Mouse (Mus musculus) neutrophil, adult 5-6 weeks (primary cell): ENCODE data around the gene Bglap. TPM values are rescaled to one million over a fixed set of nuclear protein-coding genes. Genes with fewer than 3 reads are reported as not detected.
"Not testable (repeated sequence)": the region's sequence is repeated elsewhere in the genome, so short reads cannot be mapped to it uniquely, and the experiment has no call there.

ENCODE experiments used
- ATAC-seq: fragments of 151-379, 151-347 bp; 2 replicates; pipeline ENCODE4 v1.8.0; 2017; ENCODE audit warnings: mild to moderate bottlenecking, moderate TSS enrichment; ENCODE audit not compliant: insufficient number of reproducible peaks, poor library complexity, low FRiP score, severe bottlenecking; ENCODE audit errors: extremely low read depth
- total RNA-seq: library from RNA; stranded (forward); fragments of 200-1000 nt; gene quantifications from 2 replicates; pipeline ENCODE4 v1.2.3, GENCODE M21; 2017

Gene Bglap
- total RNA-seq: not detected in 2 replicates

DNA sequence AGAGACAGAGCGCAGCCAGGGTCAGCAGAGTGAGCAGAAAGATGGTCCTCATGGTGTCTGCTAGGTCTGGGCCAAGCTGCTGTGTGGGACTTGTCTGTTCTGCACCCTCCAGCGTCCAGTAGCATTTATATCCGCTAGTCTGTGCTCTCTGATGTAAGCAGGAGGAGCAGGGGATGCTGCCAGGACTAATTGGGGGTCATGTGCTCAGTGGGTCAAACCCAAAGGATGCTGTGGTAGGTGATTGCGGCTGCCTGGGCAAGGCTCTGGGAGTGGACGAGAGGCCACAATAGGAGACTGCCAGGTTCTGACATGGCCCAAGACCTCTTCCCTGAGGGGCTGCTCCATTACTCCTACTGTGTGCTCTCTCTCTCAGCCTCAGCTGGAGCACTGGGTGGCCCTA lies at the start of gene Bglap:
Gene Bglap (minus strand): TSS at position 101 of the 400 bp plus-strand sequence.
- ATAC-seq: no peak

GRCm38 (mm10) chr3:88428639-88429038 lies 44.4 kb upstream of the Bglap start:
- ATAC-seq: not testable (repeated sequence)

DNA sequence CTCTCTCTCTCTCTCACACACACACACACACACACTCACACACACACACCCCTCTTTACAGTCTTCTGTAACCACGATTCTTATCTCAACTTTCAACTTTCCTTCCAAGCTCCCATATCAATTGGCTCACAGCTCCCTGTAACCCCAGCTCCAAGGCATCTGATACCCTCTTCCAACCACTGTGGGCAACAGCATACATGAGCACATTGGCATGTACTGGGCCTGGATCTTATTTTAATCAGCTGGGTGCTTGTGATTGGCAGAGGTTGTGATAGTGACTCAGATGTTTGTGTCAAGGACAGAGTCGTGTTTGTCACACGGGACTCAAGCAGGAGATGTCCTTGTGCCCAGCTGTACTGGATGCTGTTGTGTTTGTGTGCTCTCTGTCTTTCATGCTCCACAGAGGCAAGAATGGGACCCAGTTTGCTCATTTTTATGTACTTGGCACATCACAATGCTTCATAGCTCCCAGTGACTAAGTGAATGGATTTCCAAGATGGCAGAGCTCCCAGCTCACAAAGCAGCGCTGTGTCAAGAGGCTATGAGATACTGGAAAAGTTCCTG lies 43.2 kb upstream of the Bglap start:
- no peak for ATAC-seq

DNA sequence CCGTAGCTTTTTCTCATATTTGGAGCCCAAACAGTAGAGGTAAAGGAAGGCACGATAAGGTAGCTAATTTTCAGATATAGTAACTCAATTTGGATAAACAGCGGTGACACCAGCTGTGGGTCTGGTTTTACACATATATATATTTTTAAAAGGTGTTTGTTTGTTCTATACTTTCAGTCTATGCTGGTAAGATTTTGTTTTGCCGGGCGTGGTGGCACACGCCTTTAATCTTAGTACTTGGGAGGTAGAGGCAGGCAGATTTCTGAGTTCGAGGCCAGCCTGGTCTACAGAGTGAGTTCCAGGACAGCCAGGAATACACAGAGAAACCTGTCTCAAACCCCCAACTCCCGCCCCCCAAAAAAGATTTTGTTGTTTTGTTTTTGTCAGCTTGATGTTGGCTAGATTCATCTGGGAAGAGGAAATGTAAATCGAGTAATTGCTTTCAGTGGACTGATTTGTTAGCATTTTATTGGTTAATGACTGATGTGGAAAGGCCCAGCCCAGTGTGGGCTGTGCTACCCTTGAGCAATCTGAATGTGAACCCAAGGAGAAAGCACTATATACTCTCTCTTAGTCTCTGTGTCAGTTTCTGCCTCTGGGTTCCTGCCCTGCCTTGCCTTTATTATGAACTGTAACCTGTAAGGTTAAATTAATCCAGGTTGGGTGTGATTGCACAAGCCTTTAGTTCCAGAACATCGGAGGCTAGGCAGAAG lies 41.6 kb upstream of the Bglap start:
- ATAC-seq: no peak

DNA sequence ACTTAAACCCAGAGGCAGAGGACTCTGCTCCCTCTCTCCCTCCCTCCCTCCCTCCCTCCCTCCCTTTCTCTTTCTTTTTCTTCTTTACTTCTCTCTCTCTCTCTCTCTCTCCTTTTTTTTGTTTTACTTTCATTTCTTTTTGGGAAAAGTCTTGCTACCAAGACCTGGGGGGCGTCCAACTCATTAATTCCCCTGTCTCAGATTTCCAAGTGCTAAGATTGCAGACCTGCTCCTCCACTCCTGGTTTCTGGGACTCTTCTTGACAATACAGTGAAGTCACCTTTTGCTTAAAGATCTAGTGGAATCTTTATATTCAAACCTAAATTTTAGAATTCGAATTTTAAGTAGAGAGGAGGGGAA lies 41.0 kb upstream of the Bglap start:
- no peak for ATAC-seq

GRCm38 (mm10) chr3:88424605-88425329 lies 40.5 kb upstream of the Bglap start, which contains the start of gene Slc25a44:
Gene Slc25a44 (minus strand): TSS chr3:88425139.
- peak; percentile 94 for ATAC-seq

DNA sequence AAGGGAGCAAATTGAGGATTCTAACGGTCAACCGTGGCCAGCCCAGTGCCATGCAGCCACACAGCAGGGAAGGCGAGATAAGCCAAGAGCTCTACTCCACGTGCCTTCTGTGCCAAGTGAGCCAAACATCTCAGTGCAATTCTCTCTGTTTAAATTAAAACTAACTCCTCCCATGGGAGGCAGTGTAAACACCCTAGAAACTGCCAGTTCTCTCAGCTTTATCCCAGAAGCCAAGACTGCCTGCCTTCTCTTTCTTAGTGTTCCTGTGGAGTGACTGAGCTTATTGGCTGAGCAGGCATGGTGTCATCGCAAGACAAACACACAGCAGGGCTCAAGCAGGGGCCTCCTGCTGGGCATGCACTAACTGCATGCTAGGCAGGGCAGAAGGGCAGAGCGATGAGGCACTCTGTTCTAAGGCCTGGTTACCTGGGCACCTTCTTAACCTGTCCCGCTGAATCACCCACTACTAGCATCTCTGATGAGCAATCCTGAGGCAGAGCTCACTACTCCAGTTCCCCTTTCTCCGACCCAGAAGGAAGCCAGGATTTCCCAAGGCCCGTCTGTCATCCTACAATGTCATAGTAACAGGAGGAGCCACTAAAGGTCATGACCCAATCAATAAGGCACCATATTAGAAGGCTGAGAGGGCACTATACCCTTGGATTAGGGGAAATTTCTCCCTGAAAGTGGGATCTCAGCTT lies 37.9 kb upstream of the Bglap start:
- peak; percentile 67 for ATAC-seq

DNA sequence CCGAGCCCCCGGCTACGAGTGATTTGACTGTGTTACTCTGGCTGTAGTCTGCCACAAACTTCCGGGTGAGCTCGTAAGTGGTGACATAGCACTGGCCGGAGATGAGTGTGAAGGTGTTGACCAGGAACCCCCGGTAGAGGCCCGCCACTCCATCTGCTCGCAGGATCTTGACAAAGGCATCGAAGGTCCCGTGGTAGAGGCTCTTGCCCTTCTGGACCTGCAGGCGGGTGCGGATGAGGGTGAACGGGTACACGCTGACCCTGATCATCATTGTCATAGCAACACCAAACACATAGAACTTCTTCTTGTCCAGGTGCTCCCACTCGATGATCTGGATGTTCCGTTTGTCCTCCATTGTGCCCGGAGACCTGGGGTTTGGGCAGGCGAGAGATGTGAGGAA lies 36.5 kb upstream of the Bglap start:
- no peak for ATAC-seq

- ATAC-seq: no peak
These were observed 33.8 kb upstream of the Bglap start for GRCm38 (mm10) chr3:88418016-88418415.

DNA sequence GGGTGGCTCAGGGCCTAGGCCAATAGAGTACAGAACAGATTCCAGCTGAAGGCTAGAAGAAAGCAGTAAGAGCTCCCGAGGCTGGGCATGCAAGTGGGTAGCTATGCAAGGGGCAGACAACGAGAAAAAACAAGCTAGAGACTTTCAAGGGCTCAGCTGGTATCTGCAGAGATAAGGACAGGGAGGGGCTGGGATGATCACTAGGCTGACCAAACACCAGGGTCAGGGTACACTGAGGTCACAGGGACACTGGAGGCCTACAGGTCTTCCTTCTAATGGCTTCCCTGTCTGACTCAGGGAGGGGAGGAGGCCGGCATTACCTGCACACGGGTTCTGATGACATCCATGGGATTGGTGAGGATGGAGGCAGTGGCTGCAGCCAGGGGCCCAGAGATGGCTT lies 31.4 kb upstream of the Bglap start:
- no peak for ATAC-seq

DNA sequence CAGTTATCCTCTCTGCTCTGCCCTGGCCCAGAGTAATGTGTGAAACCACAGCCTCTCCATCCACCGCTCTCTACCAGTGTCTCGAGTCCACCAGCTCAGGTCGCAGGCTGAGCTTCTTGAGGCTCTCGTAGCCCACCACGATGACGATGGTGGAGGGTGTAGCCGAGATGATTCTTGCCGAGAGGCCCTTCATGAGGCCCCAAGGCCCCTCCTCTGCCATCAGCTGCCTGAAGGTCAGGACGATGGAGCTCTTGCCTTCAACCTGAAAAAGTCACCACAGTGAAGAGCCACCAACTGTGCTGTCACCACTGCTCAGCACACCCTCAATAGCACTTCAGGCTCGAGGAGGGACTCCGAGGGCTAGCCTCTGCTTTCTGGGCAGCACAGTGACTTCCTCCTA lies 28.4 kb upstream of the Bglap start:
- ATAC-seq: no peak

- no peak for ATAC-seq
These were observed 27.4 kb upstream of the Bglap start for GRCm38 (mm10) chr3:88411681-88412080.

DNA sequence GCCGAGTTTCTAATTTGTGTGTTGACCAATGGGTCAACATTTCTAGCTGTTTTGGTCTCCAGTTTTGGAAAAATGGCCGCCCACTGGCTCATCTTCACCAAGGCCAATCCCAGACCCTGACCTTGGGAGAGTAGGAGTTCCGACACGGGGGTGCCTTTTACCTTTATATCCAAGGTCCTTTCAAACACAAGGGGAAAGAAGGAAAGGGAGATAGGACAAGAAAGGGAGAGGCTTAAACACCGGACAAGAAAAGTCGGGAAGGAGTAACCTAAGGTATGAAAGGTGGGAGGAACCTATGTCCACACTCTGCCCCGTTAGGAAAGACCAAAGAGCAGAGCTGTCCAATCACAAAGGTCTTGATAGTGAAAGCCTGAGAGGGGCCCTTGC lies 26.4 kb upstream of the Bglap start:
- ATAC-seq: no peak

GRCm38 (mm10) chr3:88409741-88410644 lies 25.7 kb upstream of the Bglap start, which contains the start of gene Pmf1:
Gene Pmf1 (minus strand): TSS chr3:88410331.
- ATAC-seq: peak; percentile 80

GRCm38 (mm10) chr3:88408953-88409352 lies 24.7 kb upstream of the Bglap start:
- ATAC-seq: no peak

DNA sequence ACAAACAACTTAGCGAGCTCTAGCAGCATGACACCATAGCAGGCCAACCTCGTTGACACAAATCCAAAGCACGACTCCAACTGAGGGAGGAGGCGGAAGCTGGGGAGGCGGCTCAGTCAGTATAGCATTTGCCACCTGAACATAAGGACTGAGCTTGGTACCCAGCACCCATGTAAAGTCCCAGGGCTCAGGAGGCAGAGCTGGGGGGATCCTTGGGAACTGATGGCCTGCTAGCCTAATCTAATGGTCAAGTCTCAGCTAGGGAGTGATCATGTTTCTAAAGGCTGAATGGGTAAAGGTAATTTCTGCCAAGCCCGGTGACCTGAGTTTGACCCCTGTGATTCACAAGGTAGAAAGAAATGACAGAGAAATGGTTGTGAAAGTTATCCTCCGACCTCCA lies 23.3 kb upstream of the Bglap start:
- ATAC-seq: no peak

DNA sequence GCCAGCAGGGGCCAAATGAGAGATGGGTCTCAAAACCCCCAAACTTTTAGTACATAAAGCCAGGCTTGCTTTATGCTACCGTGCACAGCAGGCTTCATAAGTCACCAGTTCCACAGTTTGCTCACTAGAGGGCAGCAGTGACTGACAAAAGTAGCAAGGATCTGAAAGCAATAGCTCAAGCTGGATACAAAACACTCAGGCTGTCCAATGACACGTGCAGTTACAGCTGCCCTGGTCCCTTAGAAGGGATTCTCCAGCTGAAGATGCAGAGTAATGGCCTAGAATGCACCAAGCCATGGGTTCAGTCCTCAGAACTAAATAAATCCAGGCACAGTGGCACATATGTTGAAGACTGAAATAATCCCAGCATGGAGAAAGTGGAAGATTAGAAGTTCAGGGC lies 22.8 kb upstream of the Bglap start:
- ATAC-seq: peak; percentile 68

GRCm38 (mm10) chr3:88403522-88404230 lies 19.4 kb upstream of the Bglap start:
- no peak for ATAC-seq
